ENCODE assay signal across 8 mouse cellular contexts in genomic region chr17:13007730-13008425, GRCm38 (mm10). TPM values are rescaled to one million over a fixed set of nuclear protein-coding genes. Genes with fewer than 3 reads are reported as not detected.
DNase-seq lines count a peak whose midpoint lies in the region; ATAC-seq and TF ChIP-seq lines count a peak whose summit lies in the region.

No protein-coding gene starts in this region.

- H3K36me3 ChIP-seq in heart, embryonic 15.5 days = peaks cover 19% of the 10 kb centered on the region
- peaks cover 18% of the 10 kb centered on the region for H3K36me3 ChIP-seq in liver, embryonic 14.5 days (replicated peaks; ENCODE audit: control insufficient read depth, insufficient read depth, low read depth)
- no peaks in the 10 kb centered on the region for H3K36me3 ChIP-seq in neural tube, embryonic 11.5 days (ENCODE audit: control insufficient read depth, insufficient read depth, low read length)
- no peaks in the 10 kb centered on the region for H3K36me3 ChIP-seq in stomach, postnatal 0 days (ENCODE audit: control insufficient read depth, insufficient read depth, low read length)

- peak; percentile 15 for TF ChIP-seq CTCF in liver, embryonic 14.5 days (IDR thresholded peaks at IDR 0.05; ENCODE audit: low read depth)
- peak; percentile 50 for TF ChIP-seq CTCF in stomach, postnatal 0 days (IDR thresholded peaks at IDR 0.05; ENCODE audit: low read depth)

- under 1% methylated on average over 64 of the region's 76 CpGs for WGBS in heart, embryonic 15.5 days
- WGBS in liver, embryonic 14.5 days (ENCODE audit: insufficient replicate concordance) = under 1% methylated on average over 72 of the region's 76 CpGs
- WGBS in neural tube, embryonic 11.5 days = under 1% methylated on average over 72 of the region's 76 CpGs
- WGBS in stomach, postnatal 0 days = under 1% methylated on average over 72 of the region's 76 CpGs

- no peaks in the 10 kb centered on the region for H3K27me3 ChIP-seq in heart, embryonic 15.5 days
- H3K27me3 ChIP-seq in liver, embryonic 14.5 days (ENCODE audit: control insufficient read depth, insufficient read depth, low read length) = no peaks in the 10 kb centered on the region
- no peaks in the 10 kb centered on the region for H3K27me3 ChIP-seq in neural tube, embryonic 11.5 days (ENCODE audit: control insufficient read depth, insufficient read depth, low read length)
- H3K27me3 ChIP-seq in stomach, postnatal 0 days (ENCODE audit: control insufficient read depth, insufficient read depth, low read length) = no peaks in the 10 kb centered on the region

- H3K9me3 ChIP-seq in heart, embryonic 15.5 days (replicated peaks) = no peaks in the 10 kb centered on the region
- no peaks in the 10 kb centered on the region for H3K9me3 ChIP-seq in liver, embryonic 14.5 days (ENCODE audit: control insufficient read depth, low read length)
- H3K9me3 ChIP-seq in neural tube, embryonic 11.5 days (ENCODE audit: control insufficient read depth, low read length) = no peaks in the 10 kb centered on the region
- no peaks in the 10 kb centered on the region for H3K9me3 ChIP-seq in stomach, postnatal 0 days (ENCODE audit: control insufficient read depth, low read length)

- H3K4me1 ChIP-seq in heart, embryonic 15.5 days (replicated peaks) = peaks cover 17% of the 10 kb centered on the region
- H3K4me1 ChIP-seq in liver, embryonic 14.5 days (replicated peaks; ENCODE audit: control insufficient read depth in 2 of 2, insufficient read depth in 2 of 2, low read length in 1 of 2) = peaks cover 10 to 16% of the 10 kb centered on the region in 2 experiments
- H3K4me1 ChIP-seq in neural tube, embryonic 11.5 days (ENCODE audit: control insufficient read depth, insufficient read depth, low read length) = peaks cover 6% of the 10 kb centered on the region
- no peaks in the 10 kb centered on the region; the same call in 1 of the 2 replicates for H3K4me1 ChIP-seq in stomach, postnatal 0 days (replicated peaks; ENCODE audit: control insufficient read depth, insufficient read depth)

- TF ChIP-seq EP300 in liver, embryonic 14.5 days (IDR thresholded peaks at IDR 0.05; ENCODE audit: low read depth) = no peak
- no peak for TF ChIP-seq EP300 in stomach, postnatal 0 days (optimal IDR thresholded peaks at IDR 0.05)

- peak overlapping the region; percentile 81 for H3K4me2 ChIP-seq in heart, embryonic 15.5 days
- H3K4me2 ChIP-seq in liver, embryonic 14.5 days (ENCODE audit: low read depth) = peak overlapping the region; percentile 79
- peak overlapping the region; percentile 72 for H3K4me2 ChIP-seq in neural tube, embryonic 11.5 days (ENCODE audit: low read depth)
- peak overlapping the region; percentile 72 for H3K4me2 ChIP-seq in stomach, postnatal 0 days (replicated peaks; ENCODE audit: low read depth)

- H3K9ac ChIP-seq in heart, embryonic 15.5 days = peak overlapping the region; percentile 81
- H3K9ac ChIP-seq in liver, embryonic 14.5 days (replicated peaks) = peak overlapping the region; percentile 81
- peak overlapping the region; percentile 75 for H3K9ac ChIP-seq in neural tube, embryonic 11.5 days (ENCODE audit: low read length)
- H3K9ac ChIP-seq in stomach, postnatal 0 days (ENCODE audit: low read length) = peak overlapping the region; percentile 77

- peak; percentile 91 for ATAC-seq in CD4-positive, CD25-positive, alpha-beta regulatory T cell, adult 4 months
- peak; percentile 98 for ATAC-seq in heart, embryonic 15.5 days (replicated peaks; ENCODE audit: insufficient number of reproducible peaks, insufficient read depth, low FRiP score, low read depth)
- ATAC-seq in liver, embryonic 14.5 days (ENCODE audit: insufficient read depth) = peak; percentile 98
- ATAC-seq in neural tube, embryonic 11.5 days (ENCODE audit: insufficient read depth, low FRiP score, low TSS enrichment) = peak; percentile 98
- ATAC-seq in stomach, postnatal 0 days (ENCODE audit: low FRiP score, low TSS enrichment) = peak; percentile 99

- peak overlapping the region; percentile 63 for H3K4me3 ChIP-seq in heart, embryonic 15.5 days
- peak overlapping the region; percentile 68 to 85 for H3K4me3 ChIP-seq in liver, embryonic 14.5 days (ENCODE audit: insufficient read depth in 1 of 2, low read depth in 2 of 2, low read length in 2 of 2)
- peak overlapping the region; percentile 82 for H3K4me3 ChIP-seq in neural tube, embryonic 11.5 days (ENCODE audit: low read depth, low read length)
- H3K4me3 ChIP-seq in stomach, postnatal 0 days (ENCODE audit: low read depth, low read length) = peak overlapping the region; percentile 79

- DNase-seq in c-Kit-negative CD71-positive TER-119-positive erythroid progenitor cells, embryonic 14.5 days (ENCODE audit: low read depth, low spot score) = peak; percentile 92
- DNase-seq in fibroblast of lung, adult 2 months (ENCODE audit: low read depth) = peak; percentile 87
- DNase-seq in kidney, postnatal 25 days = peak; percentile 99 to 100
- DNase-seq in liver, embryonic 14.5 days (ENCODE audit: low read depth in 3 of 3, low spot score in 3 of 3) = peak; percentile 89 to 93 (median 91)
- DNase-seq in neural tube, embryonic 11.5 days (ENCODE audit: low spot score) = peak; percentile 98
- DNase-seq in stomach, postnatal 0 days (ENCODE audit: low spot score) = peak; percentile 99

- H3K27ac ChIP-seq in heart, embryonic 15.5 days = peak overlapping the region; percentile 94
- H3K27ac ChIP-seq in liver, embryonic 14.5 days = peak overlapping the region; percentile 80
- H3K27ac ChIP-seq in neural tube, embryonic 11.5 days (ENCODE audit: low read depth, low read length) = peak overlapping the region; percentile 81
- peak overlapping the region; percentile 94 for H3K27ac ChIP-seq in stomach, postnatal 0 days (replicated peaks)

RNA-seq across cellular contexts. Expression of gene Sod2, which starts 1.2 kb away (rescaled TPM):
- 10 to 100 TPM; 50.5 to 67.6 TPM for polyA plus RNA-seq in CD4-positive, CD25-positive, alpha-beta regulatory T cell, adult 4 months (2017; shearing (Covaris generic))
- 376 and 436 TPM in 2 replicates for polyA plus RNA-seq in heart, embryonic 15.5 days (2015; fragmentation: Nextera tagmentation; extraction: Ambion mirVana)
- 40.4 and 105 TPM in 2 replicates for polyA plus RNA-seq in liver, embryonic 14.5 days (2012; rRNA removed)
- polyA plus RNA-seq in liver, embryonic 14.5 days (2014; fragmentation: Nextera tagmentation; extraction: Ambion mirVana) = 135 and 136 TPM in 2 replicates
- 114 and 116 TPM in 2 replicates for polyA plus RNA-seq in neural tube, embryonic 11.5 days (2014; fragmentation: Nextera tagmentation; extraction: Ambion mirVana)
- polyA plus RNA-seq in stomach, postnatal 0 days (2015; fragmentation: Nextera tagmentation; extraction: Ambion mirVana) = 176 and 186 TPM in 2 replicates

RNA-seq across cellular contexts. Expression of gene Wtap, which starts 13.9 kb away (rescaled TPM):
- 100 to 1,000 TPM in 1 of 2 experiments, 10 to 100 TPM in 1; 97.3 to 149 TPM for polyA plus RNA-seq in CD4-positive, CD25-positive, alpha-beta regulatory T cell, adult 4 months (2017; shearing (Covaris generic))
- 73.4 and 76.1 TPM in 2 replicates for polyA plus RNA-seq in heart, embryonic 15.5 days (2015; fragmentation: Nextera tagmentation; extraction: Ambion mirVana)
- polyA plus RNA-seq in liver, embryonic 14.5 days (2012; rRNA removed) = 13.3 and 24.5 TPM in 2 replicates
- polyA plus RNA-seq in liver, embryonic 14.5 days (2014; fragmentation: Nextera tagmentation; extraction: Ambion mirVana) = 51.9 and 54.6 TPM in 2 replicates
- polyA plus RNA-seq in neural tube, embryonic 11.5 days (2014; fragmentation: Nextera tagmentation; extraction: Ambion mirVana) = 137 and 141 TPM in 2 replicates
- polyA plus RNA-seq in stomach, postnatal 0 days (2015; fragmentation: Nextera tagmentation; extraction: Ambion mirVana) = 75.2 and 75.4 TPM in 2 replicates

RNA-seq across cellular contexts. Expression of gene Gpr31b, which starts 44.2 kb away (rescaled TPM):
- not detected for polyA plus RNA-seq in CD4-positive, CD25-positive, alpha-beta regulatory T cell, adult 4 months (2017; shearing (Covaris generic))
- 0.22 TPM in 1 of 2 replicates, not detected in the other for polyA plus RNA-seq in heart, embryonic 15.5 days (2015; fragmentation: Nextera tagmentation; extraction: Ambion mirVana)
- polyA plus RNA-seq in liver, embryonic 14.5 days (2012; rRNA removed) = not detected in 2 replicates
- polyA plus RNA-seq in liver, embryonic 14.5 days (2014; fragmentation: Nextera tagmentation; extraction: Ambion mirVana) = 0.11 TPM in 1 of 2 replicates, not detected in the other
- not detected in 2 replicates for polyA plus RNA-seq in neural tube, embryonic 11.5 days (2014; fragmentation: Nextera tagmentation; extraction: Ambion mirVana)
- 0.12 TPM in 1 of 2 replicates, not detected in the other for polyA plus RNA-seq in stomach, postnatal 0 days (2015; fragmentation: Nextera tagmentation; extraction: Ambion mirVana)

RNA-seq across cellular contexts. Expression of gene Acat2, which starts 47.3 kb away (rescaled TPM):
- polyA plus RNA-seq in CD4-positive, CD25-positive, alpha-beta regulatory T cell, adult 4 months (2017; shearing (Covaris generic)) = 10 to 100 TPM; 53.6 to 68.3 TPM
- 26.5 and 46.7 TPM in 2 replicates for polyA plus RNA-seq in heart, embryonic 15.5 days (2015; fragmentation: Nextera tagmentation; extraction: Ambion mirVana)
- polyA plus RNA-seq in liver, embryonic 14.5 days (2012; rRNA removed) = 29.2 and 36.3 TPM in 2 replicates
- polyA plus RNA-seq in liver, embryonic 14.5 days (2014; fragmentation: Nextera tagmentation; extraction: Ambion mirVana) = 55.4 and 59.3 TPM in 2 replicates
- 332 and 361 TPM in 2 replicates for polyA plus RNA-seq in neural tube, embryonic 11.5 days (2014; fragmentation: Nextera tagmentation; extraction: Ambion mirVana)
- 76.0 and 81.8 TPM in 2 replicates for polyA plus RNA-seq in stomach, postnatal 0 days (2015; fragmentation: Nextera tagmentation; extraction: Ambion mirVana)

RNA-seq across cellular contexts. Expression of gene Tcp10b, which starts 53.0 kb away (rescaled TPM):
- polyA plus RNA-seq in CD4-positive, CD25-positive, alpha-beta regulatory T cell, adult 4 months (2017; shearing (Covaris generic)) = not detected
- 0.05 TPM in 1 of 2 replicates, not detected in the other for polyA plus RNA-seq in heart, embryonic 15.5 days (2015; fragmentation: Nextera tagmentation; extraction: Ambion mirVana)
- 0.10 TPM in 1 of 2 replicates, not detected in the other for polyA plus RNA-seq in liver, embryonic 14.5 days (2012; rRNA removed)
- polyA plus RNA-seq in liver, embryonic 14.5 days (2014; fragmentation: Nextera tagmentation; extraction: Ambion mirVana) = not detected in 2 replicates
- 0.16 TPM in 1 of 2 replicates, not detected in the other for polyA plus RNA-seq in neural tube, embryonic 11.5 days (2014; fragmentation: Nextera tagmentation; extraction: Ambion mirVana)
- polyA plus RNA-seq in stomach, postnatal 0 days (2015; fragmentation: Nextera tagmentation; extraction: Ambion mirVana) = 0.17 and 0.19 TPM in 2 replicates

Comparison
In these comparisons a context has a peak if more than half of its experiments do, and no peak if none do; other contexts are left out.
1. Peak in every context shown above with its lines: DNase-seq, ATAC-seq, H3K4me3 ChIP-seq and H3K27ac ChIP-seq.